Mouse (Mus musculus) MEL (cell line): ENCODE results near the gene Dnah6. TPM values are rescaled to one million over a fixed set of nuclear protein-coding genes. Genes with fewer than 3 reads are reported as not detected.

ENCODE experiments used
- DNase-seq: peaks from one replicate; pipeline ENCODE4 v3.0.0; 2011; ENCODE audit warnings: low read depth, low spot score
- H3K27ac ChIP-seq: 2 replicates; pipeline ENCODE4 v1.5.1; 2012; ENCODE audit warnings: low read depth, mild to moderate bottlenecking, control low read depth, low read length, moderate library complexity; ENCODE audit not compliant: control insufficient read depth
- H3K27me3 ChIP-seq, 2 experiments: fragments of 150-350 bp in 1 of 2; sonication (generic) in 1 of 2; 2 replicates each; pipeline ENCODE4 v1.6.1; 2012; ENCODE audit warnings: low read length in 2 of 2, mild to moderate bottlenecking in 2 of 2, improper control_type of control experiment in 1 of 2, moderate library complexity in 1 of 2; ENCODE audit not compliant: insufficient read depth in 2 of 2, control insufficient read depth in 1 of 2
- H3K36me3 ChIP-seq, 2 experiments: 2 replicates each; pipeline ENCODE4 v1.6.1; 2012 to 2014; ENCODE audit warnings: low read length in 2 of 2, improper control_type of control experiment in 1 of 2, inconsistent platforms in 1 of 2, mild to moderate bottlenecking in 1 of 2; ENCODE audit not compliant: insufficient read depth in 2 of 2, control insufficient read depth in 1 of 2
- H3K4me1 ChIP-seq, 2 experiments: fragments of 150-350 bp in 1 of 2; sonication (generic) in 1 of 2; 2 replicates each; pipeline ENCODE4 v1.6.1; 2012; ENCODE audit warnings: low read length in 2 of 2, improper control_type of control experiment in 1 of 2, mild to moderate bottlenecking in 1 of 2; ENCODE audit not compliant: insufficient read depth in 2 of 2, control insufficient read depth in 1 of 2
- H3K4me3 ChIP-seq, 2 experiments: fragments of 150-350 bp in 1 of 2; sonication (generic) in 1 of 2; 2 replicates each; pipeline ENCODE4 v1.5.1; 2012; ENCODE audit warnings: low read depth in 2 of 2, low read length in 2 of 2, mild to moderate bottlenecking in 2 of 2, moderate library complexity in 2 of 2, control low read depth in 1 of 2, improper control_type of control experiment in 1 of 2; ENCODE audit not compliant: control insufficient read depth in 1 of 2, insufficient read depth in 1 of 2
- H3K79me2 ChIP-seq: 2 replicates; pipeline ENCODE4 v1.6.1; 2012; ENCODE audit warnings: mild to moderate bottlenecking, low read length, moderate library complexity; ENCODE audit not compliant: control insufficient read depth, poor library complexity, insufficient read depth
- H3K9ac ChIP-seq: 2 replicates; pipeline ENCODE4 v1.6.1; 2012; ENCODE audit warnings: low read depth, mild to moderate bottlenecking, control low read depth, low read length, moderate library complexity; ENCODE audit not compliant: control insufficient read depth, poor library complexity, severe bottlenecking
- H3K9me3 ChIP-seq: fragments of 150-350 bp; sonication (generic); replicated peaks from 2 replicates; pipeline ENCODE4 v1.6.1; 2012; ENCODE audit warnings: mild to moderate bottlenecking, low read length, improper control_type of control experiment, moderate library complexity; ENCODE audit not compliant: insufficient read depth
- CHD2 ChIP-seq: IDR thresholded peaks from 2 replicates; pipeline ENCODE4 v1.6.1; 2011; ENCODE audit warnings: low read length, improper control_type of control experiment
- CTCF ChIP-seq, 3 experiments: IDR thresholded peaks in 2 of 3; conservative IDR thresholded peaks in 1 of 3; 2 replicates each; pipeline ENCODE4 v1.5.1; 2011 to 2012; ENCODE audit warnings: low read length in 3 of 3, low read depth in 2 of 3, mild to moderate bottlenecking in 2 of 3, improper control_type of control experiment in 1 of 3, inconsistent platforms in 1 of 3, mixed read lengths in 1 of 3, moderate library complexity in 1 of 3; ENCODE audit not compliant: control insufficient read depth in 1 of 3, insufficient read depth in 1 of 3, poor library complexity in 1 of 3, severe bottlenecking in 1 of 3
- E2F4 ChIP-seq: IDR thresholded peaks from 2 replicates; pipeline ENCODE4 v1.6.1; 2011; ENCODE audit warnings: low read depth, low read length, improper control_type of control experiment, borderline replicate concordance
- EP300 ChIP-seq, 2 experiments: IDR thresholded peaks; 2 replicates each; pipeline ENCODE4 v1.6.1; 2011; ENCODE audit warnings: improper control_type of control experiment in 2 of 2, low read length in 2 of 2, low read depth in 1 of 2, mild to moderate bottlenecking in 1 of 2
- ETS1 ChIP-seq: IDR thresholded peaks from 2 replicates; pipeline ENCODE4 v1.6.1; 2012; ENCODE audit warnings: low read depth, mild to moderate bottlenecking, inconsistent platforms, low read length, improper control_type of control experiment, moderate library complexity
- GABPA ChIP-seq: IDR thresholded peaks from 2 replicates; pipeline ENCODE4 v1.6.1; 2012; ENCODE audit warnings: low read depth, mild to moderate bottlenecking, inconsistent platforms, low read length, improper control_type of control experiment, moderate library complexity
- GATA1 ChIP-seq: IDR thresholded peaks from 2 replicates; pipeline ENCODE4 v1.6.1; 2011; ENCODE audit warnings: low read depth, low read length, improper control_type of control experiment
- HCFC1 ChIP-seq: IDR thresholded peaks from 2 replicates; pipeline ENCODE4 v1.6.1; 2012; ENCODE audit warnings: low read depth, mild to moderate bottlenecking, inconsistent platforms, low read length, improper control_type of control experiment, moderate library complexity
- MAX ChIP-seq: IDR thresholded peaks from 2 replicates; pipeline ENCODE4 v1.6.1; 2011; ENCODE audit warnings: low read length, improper control_type of control experiment
- MAZ ChIP-seq: IDR thresholded peaks from 2 replicates; pipeline ENCODE4 v1.6.1; 2012; ENCODE audit warnings: low read depth, mild to moderate bottlenecking, inconsistent platforms, low read length, improper control_type of control experiment
- MEF2A ChIP-seq: IDR thresholded peaks from 2 replicates; pipeline ENCODE4 v1.6.1; 2014; ENCODE audit warnings: low read depth, mild to moderate bottlenecking, inconsistent platforms, low read length, improper control_type of control experiment; ENCODE audit not compliant: poor library complexity, insufficient replicate concordance, severe bottlenecking; ENCODE audit errors: extremely low read depth
- MYB ChIP-seq: IDR thresholded peaks from 2 replicates; pipeline ENCODE4 v1.6.1; 2011; ENCODE audit warnings: mild to moderate bottlenecking, low read depth, low read length, improper control_type of control experiment
- MYC ChIP-seq: IDR thresholded peaks from 2 replicates; pipeline ENCODE4 v1.6.1; 2011; ENCODE audit warnings: low read depth, mild to moderate bottlenecking, low read length, improper control_type of control experiment, moderate library complexity
- NELFE ChIP-seq: IDR thresholded peaks from 2 replicates; pipeline ENCODE4 v1.6.1; 2011; ENCODE audit warnings: low read depth, low read length, improper control_type of control experiment
- NRF1 ChIP-seq: IDR thresholded peaks from 2 replicates; pipeline ENCODE4 v1.6.1; 2014; ENCODE audit warnings: low read depth, mild to moderate bottlenecking, inconsistent platforms, low read length, improper control_type of control experiment, moderate library complexity; ENCODE audit not compliant: poor library complexity, insufficient read depth, severe bottlenecking
- POLR2A ChIP-seq, 2 experiments: IDR thresholded peaks; 2 replicates each; pipeline ENCODE4 v1.6.1; 2011 to 2012; ENCODE audit warnings: low read length in 2 of 2, mild to moderate bottlenecking in 2 of 2, control low read depth in 1 of 2, improper control_type of control experiment in 1 of 2, low read depth in 1 of 2, moderate library complexity in 1 of 2; ENCODE audit not compliant: control insufficient read depth in 1 of 2, insufficient read depth in 1 of 2, poor library complexity in 1 of 2
- POLR2AphosphoS5 ChIP-seq: IDR thresholded peaks from 2 replicates; pipeline ENCODE4 v1.6.1; 2012; ENCODE audit warnings: low read depth, borderline replicate concordance, mild to moderate bottlenecking, inconsistent platforms, low read length, moderate library complexity, mixed read lengths
- RCOR1 ChIP-seq: IDR thresholded peaks from 2 replicates; pipeline ENCODE4 v1.6.1; 2012; ENCODE audit warnings: low read depth, mild to moderate bottlenecking, inconsistent platforms, low read length, improper control_type of control experiment
- SIN3A ChIP-seq: IDR thresholded peaks from 2 replicates; pipeline ENCODE4 v1.6.1; 2012; ENCODE audit warnings: low read length, improper control_type of control experiment, inconsistent platforms
- TBP ChIP-seq: IDR thresholded peaks from 2 replicates; pipeline ENCODE4 v1.8.0; 2011; ENCODE audit warnings: low read depth, low read length, improper control_type of control experiment
- TCF12 ChIP-seq: IDR thresholded peaks from 2 replicates; pipeline ENCODE4 v1.6.1; 2014; ENCODE audit warnings: low read depth, mild to moderate bottlenecking, inconsistent platforms, low read length, improper control_type of control experiment, moderate library complexity
- USF2 ChIP-seq, 2 experiments: IDR thresholded peaks; 2 replicates each; pipeline ENCODE4 v1.6.1; 2011 to 2012; ENCODE audit warnings: improper control_type of control experiment in 2 of 2, low read length in 2 of 2, borderline replicate concordance in 1 of 2, inconsistent platforms in 1 of 2, low read depth in 1 of 2, mild to moderate bottlenecking in 1 of 2; ENCODE audit not compliant: insufficient read depth in 1 of 2
- ZC3H11A ChIP-seq: IDR thresholded peaks from 2 replicates; pipeline ENCODE4 v1.6.1; 2012; ENCODE audit warnings: low read depth, mild to moderate bottlenecking, inconsistent platforms, low read length, improper control_type of control experiment
- ZMIZ1 ChIP-seq: IDR thresholded peaks from 2 replicates; pipeline ENCODE4 v1.6.1; 2012; ENCODE audit warnings: low read depth, mild to moderate bottlenecking, inconsistent platforms, low read length, improper control_type of control experiment, moderate library complexity
- polyA plus RNA-seq, 2 experiments: library from polyadenylated mRNA; stranded (reverse) in 1 of 2; unstranded in 1 of 2; fragments of >175 nt in 1 of 2; fragments of >200 nt in 1 of 2; gene quantifications; 2 replicates each; pipeline versions ENCODE4 v1.2.1 to v1.2.4; 2012; ENCODE audit warnings: low replicate concordance in 2 of 2, low read depth in 1 of 2; ENCODE audit not compliant: insufficient read length in 2 of 2, insufficient read depth in 1 of 2, missing spikeins in 1 of 2
- total RNA-seq: library from RNA; depleted of rRNA; stranded (reverse); fragments of 300-350 nt; gene quantifications from 2 replicates; pipeline ENCODE4 v1.2.3, GENCODE M21; 2012; rRNA removed

The Dnah6 gene
- total RNA-seq (0.03 TPM in 1 of 2 replicates, not detected in the other), polyA plus RNA-seq (not detected)

DNA sequence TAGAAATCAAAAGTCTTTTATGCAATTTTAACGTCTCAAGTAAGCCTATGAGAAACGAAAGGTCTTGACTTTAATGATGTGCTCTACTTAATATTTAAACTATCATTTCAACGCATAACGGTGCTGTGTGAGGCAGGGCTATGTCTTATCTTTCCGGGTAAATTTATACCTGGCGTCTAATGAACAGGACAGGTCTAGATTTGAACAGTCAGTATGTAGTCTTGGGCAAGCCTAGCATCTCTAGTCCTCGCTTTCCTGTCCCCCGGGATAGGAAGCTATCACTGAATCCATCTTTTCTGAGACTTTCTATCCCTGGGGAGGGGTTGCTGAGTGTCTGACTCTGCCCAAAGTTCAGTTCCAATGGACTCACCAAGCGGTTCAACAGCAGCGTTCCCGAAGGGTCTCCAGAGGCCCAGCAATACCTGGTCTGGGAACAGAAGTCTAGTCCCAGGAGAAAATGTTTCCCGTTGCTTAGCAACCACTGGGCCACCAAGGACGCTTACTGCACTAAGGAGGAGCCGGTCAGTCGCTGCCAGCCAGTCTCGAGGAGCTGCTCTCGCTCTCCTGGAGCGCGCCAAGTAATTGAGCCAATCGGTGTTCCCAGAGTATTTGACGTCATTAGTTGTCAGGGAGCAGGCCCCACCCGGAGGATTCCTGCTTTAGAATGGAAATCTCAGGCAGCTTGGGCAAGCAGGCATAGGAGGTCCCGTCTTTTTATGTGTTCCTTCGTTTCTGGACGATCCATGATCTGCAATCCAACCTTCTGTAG is at the start of gene Dnah6:
Gene Dnah6 (minus strand): TSS at position 463 of the 769 bp plus-strand sequence.
- Histone ChIP-seq H3K27me3 (no peaks in the 10 kb centered on the region), H3K4me3 (peak within 1 kb of the TSS; percentile 47 to 62)
- TF ChIP-seq ETS1 (no peak), RCOR1 (no peak), HCFC1 (no peak), TCF12 (no peak), SIN3A (0 out of 2 replicates have a peak, but pooled peaks have one; percentile 36), E2F4 (peak; percentile 67; the same call in 1 of the 2 replicates), CTCF (IDR thresholded peaks at IDR 0.05 in 2 of 3, conservative IDR thresholded peaks at IDR 0.05 in 1 of 3; ENCODE audit: control insufficient read depth in 1 of 3, insufficient read depth in 1 of 3, low read depth in 2 of 3, low read length in 3 of 3, poor library complexity in 1 of 3, severe bottlenecking in 1 of 3) (no peak), MEF2A (no peak), MAZ (peak; percentile 36; the same call in 1 of the 2 replicates), USF2 (IDR thresholded peaks at IDR 0.05; ENCODE audit: borderline replicate concordance in 1 of 2, insufficient read depth in 1 of 2, low read depth in 1 of 2, low read length in 2 of 2) (no peak), NRF1 (0 out of 2 replicates have a peak, but pooled peaks have one; percentile 7), ZMIZ1 (no peak), CHD2 (peak; percentile 88), MYB (no peak)
- TF ChIP-seq, all 39 proteins: peak for 5
- Histone ChIP-seq H3K9me3 (no peaks in the 10 kb centered on the region), H3K36me3 (no peaks in the 10 kb centered on the region), H3K4me1 (no peaks in the 10 kb centered on the region), H3K27ac (no peak within 1 kb of the TSS), H3K79me2 (no peaks in the 10 kb centered on the region), H3K9ac (peak within 1 kb of the TSS; percentile 17; the same call in 1 of the 2 replicates)
- peak; percentile 84 for DNase-seq

GRCm38 (mm10) chr6:73269374-73269773 is 47.9 kb upstream of the Dnah6 start:
- Histone ChIP-seq H3K9ac (no peak overlapping the region), H3K79me2 (no peaks in the 10 kb centered on the region; the same call in 1 of the 2 replicates), H3K9me3 (no peaks in the 10 kb centered on the region), H3K4me1 (no peaks in the 10 kb centered on the region), H3K27ac (no peak overlapping the region), H3K36me3 (peaks cover 0 to 13% of the 10 kb centered on the region in 2 experiments; a peak in 2 of 4 replicates), H3K27me3 (no peaks in the 10 kb centered on the region), H3K4me3 (no peak overlapping the region)
- DNase-seq, result no peak
- no peak for TF ChIP-seq GATA1
- TF ChIP-seq ZC3H11A, result no peak
- TF ChIP-seq MEF2A, result no peak
- TF ChIP-seq USF2 (IDR thresholded peaks at IDR 0.05; ENCODE audit: borderline replicate concordance in 1 of 2, insufficient read depth in 1 of 2, low read depth in 1 of 2, low read length in 2 of 2), result no peak
- no peak for TF ChIP-seq TCF12
- no peak for TF ChIP-seq POLR2AphosphoS5
- no peak for TF ChIP-seq MAZ
- TF ChIP-seq GABPA, result no peak
- no peak for TF ChIP-seq TBP
- TF ChIP-seq NELFE, result no peak
- TF ChIP-seq MAX, result no peak
- no peak for TF ChIP-seq CHD2
- no peak for TF ChIP-seq HCFC1
- TF ChIP-seq POLR2A (IDR thresholded peaks at IDR 0.05; ENCODE audit: control insufficient read depth in 1 of 2, insufficient read depth in 1 of 2, low read depth in 1 of 2, low read length in 2 of 2, poor library complexity in 1 of 2), result no peak
- TF ChIP-seq MYC, result no peak
- no peak for TF ChIP-seq EP300 (IDR thresholded peaks at IDR 0.05; ENCODE audit: low read depth in 1 of 2, low read length in 2 of 2)
- no peak for TF ChIP-seq ETS1
